Mouse (Mus musculus) right cerebral cortex, postnatal 4 days (tissue): ENCODE data around the gene Fads2.

Source experiments
- DNase-seq: peaks from one replicate; pipeline ENCODE4 v3.0.0-alpha.2; 2022

Gene Fads2

DNA sequence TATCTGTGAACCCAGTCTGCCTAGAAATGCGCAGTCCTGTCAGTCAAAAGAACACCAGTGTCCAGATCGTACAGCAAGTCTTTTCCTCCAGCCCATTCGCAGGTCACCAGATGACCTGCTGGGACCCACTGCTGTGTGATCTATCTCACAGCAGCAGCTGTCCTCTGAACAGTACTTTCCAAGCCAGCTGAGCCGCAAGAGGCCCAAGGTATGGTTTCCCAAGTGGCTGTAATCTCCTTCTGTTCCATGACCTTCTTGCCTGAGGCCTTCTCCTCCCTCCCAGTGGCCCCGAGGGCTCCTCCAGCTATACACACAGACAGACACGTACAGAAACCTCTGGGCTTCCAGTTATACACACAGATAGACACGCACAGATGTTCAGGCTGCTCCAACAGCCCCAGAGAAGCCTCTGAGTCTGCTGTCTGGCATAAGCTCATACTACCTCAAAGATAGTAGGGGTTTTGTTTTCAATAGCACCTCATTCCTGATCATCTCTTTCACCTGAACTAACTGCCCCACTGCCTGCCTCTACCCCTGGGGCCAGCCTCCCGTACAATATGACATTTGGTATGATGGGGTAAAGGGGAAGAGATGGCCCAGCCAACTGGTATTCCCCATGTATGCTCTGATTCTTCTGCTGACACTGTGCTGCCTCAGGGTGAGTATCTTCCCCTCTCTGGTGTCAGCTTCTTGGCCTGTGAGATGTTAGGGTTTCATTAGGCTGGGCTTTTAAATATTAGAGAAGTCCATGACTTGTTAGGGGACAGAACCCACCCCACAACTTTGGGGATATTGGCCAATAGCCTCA is 40.6 kb downstream of the Fads2 start:
- DNase-seq: no peak

DNA sequence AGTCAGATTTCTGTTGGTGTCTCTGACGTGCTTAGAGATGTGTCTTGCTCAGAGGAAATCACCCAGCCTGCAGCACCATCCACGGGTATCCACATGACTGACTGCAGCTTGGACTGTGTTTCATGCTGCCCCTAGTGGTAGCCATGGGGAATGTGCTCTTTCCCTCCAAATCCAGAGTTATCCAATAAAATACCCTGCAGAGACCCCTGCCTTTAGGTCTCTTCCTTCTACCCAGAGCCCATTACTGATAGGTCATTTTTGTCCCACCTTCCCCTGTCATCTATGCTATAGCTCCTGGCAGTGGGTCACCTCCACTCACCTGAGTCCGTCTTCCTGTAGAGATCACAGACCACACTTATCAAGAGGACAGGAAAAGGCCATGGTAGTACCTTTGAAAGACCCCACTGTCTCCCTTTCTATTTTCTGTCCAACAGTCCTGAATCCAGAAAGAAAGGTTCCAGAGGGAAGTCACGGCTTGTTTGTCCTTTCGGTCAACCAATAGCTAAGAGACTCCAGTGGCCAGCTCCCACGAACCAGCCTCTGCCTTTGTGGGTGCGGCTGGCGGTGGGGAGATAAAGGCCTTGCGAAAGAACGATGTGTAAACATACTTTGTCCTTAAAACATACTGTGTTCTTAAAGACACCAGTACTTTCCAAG is 41.5 kb downstream of the Fads2 start:
- no peak for DNase-seq

DNA sequence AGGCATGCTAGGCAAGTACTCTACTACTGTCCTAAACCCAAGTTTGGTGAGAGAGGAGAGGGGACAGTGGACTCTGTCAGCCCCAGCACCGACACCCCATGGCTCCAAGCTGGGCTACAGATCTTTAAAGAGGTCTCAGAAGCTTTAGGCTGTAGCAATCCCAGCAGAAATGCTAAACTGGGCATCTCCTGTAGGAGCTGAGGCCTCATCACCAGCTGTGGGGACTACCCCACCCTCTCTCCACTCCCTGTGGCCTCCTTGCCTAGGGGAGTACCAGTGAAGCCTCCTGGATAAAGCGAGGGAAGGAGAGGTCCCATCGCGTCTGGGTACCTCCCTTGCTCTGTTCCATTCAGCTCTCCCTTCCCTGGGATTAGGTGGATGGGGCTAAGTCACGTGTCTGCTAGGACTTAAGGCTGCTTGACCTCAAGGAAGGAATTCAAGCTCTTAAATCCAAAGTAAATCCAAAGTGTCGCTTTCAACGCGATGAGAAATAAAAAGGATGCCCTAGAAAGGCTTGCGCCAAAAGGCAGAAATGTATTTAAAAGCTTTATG is 42.6 kb downstream of the Fads2 start:
- no peak for DNase-seq

DNA sequence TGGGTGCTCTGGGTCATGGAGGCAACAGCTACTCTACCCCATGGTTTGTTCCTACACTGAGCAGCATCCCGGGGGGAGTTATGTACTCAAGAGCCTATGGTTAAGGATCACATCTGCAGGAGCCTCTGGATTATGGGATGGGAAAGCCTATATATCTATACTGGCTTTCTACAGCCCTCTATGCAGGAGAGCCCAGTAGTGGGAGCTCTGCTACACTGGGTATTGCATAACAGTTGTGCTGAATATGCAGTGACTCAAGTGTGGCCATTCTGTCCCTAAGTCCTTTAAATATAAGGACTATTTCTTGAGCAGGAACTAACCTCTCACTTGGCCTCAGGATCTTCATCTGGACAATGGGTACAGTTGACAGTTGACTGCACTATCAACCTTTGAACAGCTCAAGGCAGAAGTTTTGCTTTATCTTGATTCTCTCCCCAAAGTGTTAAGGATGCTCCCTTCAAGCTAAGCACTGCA is 43.2 kb downstream of the Fads2 start:
- DNase-seq: no peak

DNA sequence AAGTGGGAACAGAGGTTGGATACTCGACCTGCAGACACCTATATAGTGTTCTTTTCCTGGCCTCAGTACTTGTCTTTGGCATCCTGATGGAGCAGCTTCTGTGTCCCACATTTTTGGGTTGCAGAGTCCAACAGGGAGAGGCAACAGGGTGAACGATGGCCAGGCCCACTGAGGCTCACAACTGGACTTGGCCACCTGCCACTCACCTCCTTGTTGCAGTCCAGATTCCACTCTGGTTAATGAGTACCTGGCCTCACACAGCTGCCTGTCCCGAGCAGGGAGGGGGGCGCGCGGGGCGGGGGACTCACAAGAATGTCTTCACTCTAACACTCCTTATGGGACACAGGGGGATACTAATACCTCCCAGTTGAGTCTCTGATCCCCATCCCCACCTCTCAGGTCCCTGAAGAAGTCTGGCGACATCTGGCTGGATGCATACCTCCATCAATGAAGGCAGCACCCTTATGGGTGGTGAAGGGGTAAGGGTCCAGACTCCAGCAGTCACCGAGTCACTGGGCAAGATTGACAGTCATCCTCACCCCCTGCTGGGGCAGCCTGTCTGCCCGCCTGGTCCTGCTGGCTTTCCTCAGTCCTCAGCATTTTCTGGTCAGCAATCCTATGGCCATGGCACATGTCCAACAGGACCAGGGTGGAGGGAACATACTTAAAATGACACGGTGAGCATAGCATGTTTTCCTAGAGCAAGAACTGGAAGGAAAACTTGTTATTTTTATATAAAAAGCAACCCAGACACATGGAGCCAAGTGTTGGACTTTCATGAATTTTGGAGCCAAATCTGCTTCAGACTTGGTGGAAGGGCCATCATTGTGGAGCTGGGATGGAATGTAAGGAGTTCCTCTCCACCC is 43.8 kb downstream of the Fads2 start:
- DNase-seq: no peak

DNA sequence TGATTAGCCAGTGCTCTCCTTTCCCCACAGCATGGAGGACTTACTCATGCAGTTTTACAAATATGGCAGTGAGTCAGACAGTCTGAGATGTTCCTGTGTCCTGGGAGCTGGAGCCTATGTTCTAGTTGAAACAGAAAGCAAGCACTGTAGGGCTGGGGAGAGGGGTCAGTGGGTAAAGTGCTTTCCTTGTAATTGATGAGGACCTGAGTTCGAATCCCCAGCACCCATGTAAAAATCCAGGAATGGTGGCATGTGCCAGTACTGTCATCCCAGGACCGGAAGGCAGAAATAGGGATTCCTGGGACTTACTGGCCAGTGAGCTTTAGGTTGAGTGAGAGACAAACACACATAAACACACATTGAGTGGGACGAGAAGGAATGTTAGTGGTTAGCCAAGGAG is 44.9 kb downstream of the Fads2 start:
- no peak for DNase-seq

DNA sequence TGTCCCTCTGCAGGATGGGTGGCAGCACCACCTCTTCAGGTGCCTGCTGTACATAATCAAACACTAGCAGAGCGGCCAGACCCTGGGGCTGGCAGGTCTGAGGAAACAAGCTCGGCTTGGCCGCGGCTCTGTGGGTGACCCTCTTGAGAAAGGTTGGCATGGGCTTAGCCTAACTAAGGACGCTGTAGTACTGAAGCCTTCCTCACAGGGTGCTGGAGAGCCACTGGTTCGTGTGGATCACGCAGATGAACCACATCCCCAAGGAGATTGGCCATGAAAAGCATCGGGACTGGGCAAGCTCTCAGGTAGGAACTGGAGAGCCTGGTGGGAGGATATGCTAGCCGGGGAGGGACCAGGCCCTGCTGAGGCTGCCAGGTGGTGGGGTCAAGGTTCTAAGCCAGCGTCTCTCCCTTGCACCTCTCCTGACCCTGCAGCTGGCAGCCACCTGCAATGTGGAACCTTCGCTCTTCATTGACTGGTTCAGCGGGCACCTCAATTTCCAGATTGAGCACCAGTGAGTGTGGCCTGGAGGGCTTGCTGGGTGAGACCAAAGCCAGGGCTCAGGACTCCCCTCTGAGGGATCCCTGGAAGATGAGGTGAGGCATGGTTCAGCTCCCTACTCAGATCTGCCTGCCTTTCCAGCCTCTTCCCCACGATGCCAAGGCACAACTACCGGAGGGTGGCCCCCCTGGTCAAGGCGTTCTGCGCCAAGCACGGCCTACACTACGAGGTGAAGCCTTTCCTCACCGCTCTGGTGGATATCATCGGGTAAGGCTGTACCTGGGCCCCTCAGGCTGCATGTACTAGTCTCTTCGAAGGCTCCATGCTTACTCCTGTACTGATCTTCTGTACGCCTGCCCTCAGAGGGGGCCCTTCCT is 45.5 kb downstream of the Fads2 start:
- DNase-seq: no peak

DNA sequence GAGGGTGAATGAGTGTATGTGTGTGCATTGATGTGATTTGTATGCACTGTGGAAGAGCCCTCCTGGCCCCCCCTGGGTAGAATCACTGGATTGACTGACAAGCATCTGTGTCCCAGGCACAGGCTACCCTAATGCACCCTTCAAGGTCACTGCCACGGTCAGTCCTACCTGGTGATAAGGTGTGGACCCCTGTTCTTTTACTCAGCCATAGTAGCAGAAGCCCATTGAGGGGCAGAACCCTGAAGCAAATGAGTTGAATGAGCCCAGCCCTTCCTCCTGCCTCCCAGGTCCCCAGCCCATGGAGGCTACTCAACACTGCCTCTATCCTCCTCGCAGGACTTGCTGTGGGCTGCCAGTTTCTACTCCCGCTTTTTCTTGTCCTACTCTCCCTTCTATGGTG is 46.3 kb downstream of the Fads2 start:
- DNase-seq: no peak

DNA sequence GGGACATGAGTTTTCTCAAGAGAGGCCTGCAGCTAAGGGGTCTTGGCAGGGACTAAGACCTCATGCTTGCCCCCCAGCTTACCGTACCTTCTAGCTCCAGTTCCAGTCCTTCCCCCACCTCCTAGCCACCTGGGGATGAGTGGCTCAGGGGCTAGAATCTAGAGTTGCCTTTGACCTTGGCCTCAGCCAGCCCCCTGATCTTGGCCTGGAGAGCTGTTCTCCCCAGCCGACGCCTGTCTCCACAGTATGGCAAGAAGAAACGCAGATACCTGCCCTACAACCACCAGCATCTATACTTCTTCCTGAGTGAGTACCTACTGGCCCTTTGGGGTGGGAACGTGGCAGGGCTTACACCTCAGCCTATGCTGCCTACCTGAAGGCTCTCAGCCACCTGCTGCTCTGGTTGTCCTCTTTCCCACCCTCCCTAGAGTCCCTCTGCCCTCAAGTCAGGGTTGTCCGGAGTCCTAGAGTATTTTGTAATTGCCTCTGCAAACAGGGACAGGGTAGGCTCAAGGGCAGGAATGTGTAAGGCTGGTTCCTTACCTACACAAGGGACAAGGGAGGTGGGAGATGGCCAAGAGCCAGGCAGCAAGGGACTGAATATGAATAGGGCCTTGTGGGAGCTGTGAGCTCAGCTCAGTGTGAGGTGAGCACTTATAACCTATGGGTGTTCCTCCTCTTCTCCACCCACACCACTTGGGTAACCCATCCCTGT is 47.0 kb downstream of the Fads2 start:
- no peak for DNase-seq

DNA sequence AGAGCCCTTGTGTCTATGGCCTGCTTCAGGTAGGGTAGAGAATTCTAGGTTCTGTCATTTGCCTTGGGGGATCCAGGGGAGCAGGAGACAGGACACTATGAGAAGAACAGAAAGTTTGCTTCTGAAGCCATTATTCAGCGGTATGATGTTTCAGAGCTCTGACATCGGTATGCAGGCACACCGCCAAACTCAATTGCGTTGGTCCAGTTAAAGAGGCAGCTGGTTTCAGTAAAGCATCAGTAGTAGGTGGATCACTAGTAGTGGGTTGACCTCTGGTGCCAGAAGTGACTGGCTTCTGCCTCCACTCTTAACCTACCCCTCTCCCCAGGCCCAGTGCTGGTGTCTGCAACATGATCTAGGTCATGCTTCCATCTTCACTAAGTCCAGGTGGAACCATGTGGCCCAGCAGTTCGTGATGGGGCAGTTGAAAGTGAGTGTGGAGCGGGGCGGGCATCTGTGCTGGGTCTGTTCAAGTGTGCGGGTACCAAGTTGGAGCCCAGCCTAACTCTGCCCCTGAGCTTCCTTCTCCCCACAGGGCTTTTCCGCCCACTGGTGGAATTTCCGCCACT is 47.8 kb downstream of the Fads2 start:
- DNase-seq: no peak

DNA sequence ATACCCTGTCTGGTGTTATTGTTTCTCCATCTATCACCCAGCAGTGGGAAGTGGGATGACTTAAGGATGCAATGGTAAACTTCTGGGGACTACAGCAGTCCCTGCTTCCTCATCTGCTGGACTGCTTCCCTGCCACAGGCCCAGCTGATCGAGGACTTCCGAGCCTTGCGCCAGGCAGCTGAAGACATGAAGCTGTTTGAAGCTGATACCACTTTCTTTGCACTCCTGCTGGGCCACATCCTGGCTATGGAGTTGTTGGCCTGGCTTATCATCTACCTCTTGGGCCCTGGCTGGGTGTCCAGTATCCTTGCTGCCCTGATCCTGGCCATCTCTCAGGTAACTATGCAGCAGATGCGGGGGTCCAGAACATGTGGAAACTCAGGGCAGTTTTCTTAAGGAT is 48.8 kb downstream of the Fads2 start:
- no peak for DNase-seq

DNA sequence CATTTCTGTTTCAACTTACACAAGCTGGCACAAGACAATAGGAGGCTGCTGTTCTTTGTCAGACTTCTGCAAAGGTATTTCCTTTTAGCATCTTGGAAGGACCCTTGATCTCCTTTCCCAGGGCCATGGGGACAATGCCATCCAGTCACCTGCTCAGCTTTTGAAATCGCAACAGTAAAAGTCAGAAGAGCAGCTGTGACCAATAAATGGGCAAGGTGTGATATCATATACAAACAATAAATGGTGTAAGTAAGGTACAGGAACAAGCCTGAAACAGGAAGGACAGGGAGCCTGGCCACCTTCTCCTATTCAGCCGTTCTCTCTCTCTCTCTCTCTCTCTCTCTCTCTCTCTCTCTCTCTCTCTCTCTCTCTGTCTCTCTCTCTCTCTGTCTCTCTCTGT is 51.1 kb downstream of the Fads2 start:
- no peak for DNase-seq

DNA sequence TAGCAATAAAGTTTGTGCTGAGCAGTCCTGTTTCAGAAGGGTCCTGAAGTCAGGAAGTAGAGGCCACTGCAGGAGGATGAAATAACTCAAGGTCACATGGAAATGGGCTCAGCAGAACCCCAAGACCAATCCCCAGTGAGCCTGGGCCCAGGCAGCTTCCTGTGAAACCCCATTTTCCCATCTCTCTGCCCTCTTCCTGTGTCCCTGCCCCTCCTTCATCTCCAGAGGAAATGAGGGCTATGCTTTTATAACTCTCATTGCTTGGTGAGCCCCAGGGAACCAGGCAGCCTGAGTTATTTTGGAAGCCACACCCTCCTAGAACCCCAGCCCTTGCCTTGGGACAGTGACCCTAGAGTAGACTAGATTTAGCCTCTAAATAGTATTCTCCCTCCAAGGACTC is 52.0 kb downstream of the Fads2 start:
- no peak for DNase-seq

DNA sequence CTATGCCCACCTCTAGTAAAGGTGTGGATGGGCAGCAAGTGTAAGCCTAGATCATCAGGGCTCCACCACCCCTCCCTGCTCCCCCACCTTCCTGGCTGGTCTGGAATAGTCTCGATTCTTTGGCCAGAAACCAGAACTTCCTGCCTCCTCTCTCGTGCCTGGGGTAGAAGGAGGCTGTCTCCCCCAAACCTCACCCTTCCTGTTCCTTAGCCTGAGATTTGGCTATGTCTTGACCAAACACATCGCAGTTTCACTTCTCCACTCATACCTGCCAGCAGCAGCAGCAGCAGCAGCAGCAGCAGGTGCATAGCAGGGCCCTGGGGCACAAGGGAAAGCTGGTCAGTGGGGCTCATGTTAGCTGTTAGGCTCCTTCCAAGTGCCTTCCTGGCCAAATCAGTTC is 54.6 kb downstream of the Fads2 start:
- DNase-seq: no peak

DNA sequence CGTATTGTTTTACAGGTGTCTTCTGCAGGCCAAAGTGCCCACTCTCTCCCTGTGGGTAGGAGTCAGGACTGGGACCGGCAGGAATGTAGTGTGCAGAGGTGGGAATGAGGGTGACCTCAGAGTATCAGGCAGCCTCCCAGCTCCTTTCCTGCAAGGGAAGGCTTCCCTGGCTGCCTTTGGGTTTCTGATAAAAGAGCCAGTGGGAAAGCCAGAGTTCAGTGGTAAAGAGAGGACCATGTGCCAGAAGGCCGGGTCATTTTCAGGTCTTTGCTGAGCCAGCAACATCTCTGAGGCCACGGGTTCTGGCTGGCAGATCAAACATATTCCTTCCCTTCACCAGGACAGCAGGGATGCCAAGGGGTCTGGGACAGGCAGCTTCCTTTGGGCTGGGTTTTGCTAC is 55.2 kb downstream of the Fads2 start:
- no peak for DNase-seq

DNA sequence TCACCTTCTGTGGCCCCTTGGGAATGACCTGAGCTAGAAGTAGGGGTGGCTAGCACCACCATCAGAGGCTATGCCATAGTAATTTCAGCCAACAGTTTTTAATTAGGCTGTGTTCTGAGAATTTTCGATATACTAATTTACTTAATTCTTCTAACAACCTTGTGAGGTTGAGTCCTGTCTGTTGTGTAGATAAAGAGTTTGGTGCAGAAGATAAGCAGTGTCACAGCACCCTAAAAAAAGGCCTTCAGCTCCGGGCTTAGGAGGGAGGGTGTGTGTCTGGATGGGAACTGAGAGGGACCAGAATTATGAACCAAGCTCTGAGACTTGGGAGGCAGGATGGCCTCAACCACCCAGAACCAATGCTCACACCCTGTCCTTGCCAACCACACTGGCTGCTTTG is 55.8 kb downstream of the Fads2 start:
- DNase-seq: no peak

DNA sequence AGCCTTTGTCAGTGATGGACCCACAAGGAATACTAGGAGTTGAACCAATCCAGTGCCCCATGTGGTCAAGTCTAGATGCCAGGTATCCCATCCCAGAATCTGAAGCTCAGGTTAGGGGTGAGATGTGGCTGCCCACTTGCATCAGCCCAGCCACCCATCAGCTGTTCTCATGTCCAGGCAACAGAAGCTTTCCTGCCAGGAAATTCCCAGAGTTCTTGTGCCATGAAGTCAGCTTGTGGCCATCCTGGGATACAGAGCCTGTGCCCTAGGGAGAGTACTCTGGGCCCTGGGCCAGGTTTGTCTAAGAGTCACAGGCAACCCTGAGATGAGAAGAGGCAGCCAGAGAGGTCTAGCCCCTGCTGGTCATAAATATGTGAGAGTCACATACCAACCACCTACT is 57.9 kb downstream of the Fads2 start:
- no peak for DNase-seq

DNA sequence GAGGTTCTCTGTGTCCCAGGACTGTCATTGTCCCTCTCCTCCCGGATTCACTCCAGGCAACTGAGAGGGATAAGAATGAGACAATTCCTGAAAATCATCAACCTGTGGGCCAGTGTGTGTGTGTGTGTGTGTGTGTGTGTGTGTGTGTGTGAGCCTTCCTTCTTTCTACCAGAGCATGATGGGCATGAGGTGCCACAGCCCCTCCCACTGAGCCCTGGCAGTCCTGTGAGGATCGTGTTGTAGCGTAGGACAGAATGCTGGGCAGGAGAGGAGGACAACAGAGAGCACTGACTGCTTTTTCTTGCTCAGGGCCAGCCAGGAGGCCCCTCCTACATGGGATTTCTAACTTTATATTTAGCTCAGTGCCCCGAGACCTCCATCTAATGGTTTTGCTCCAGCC is 58.7 kb downstream of the Fads2 start:
- DNase-seq: no peak

DNA sequence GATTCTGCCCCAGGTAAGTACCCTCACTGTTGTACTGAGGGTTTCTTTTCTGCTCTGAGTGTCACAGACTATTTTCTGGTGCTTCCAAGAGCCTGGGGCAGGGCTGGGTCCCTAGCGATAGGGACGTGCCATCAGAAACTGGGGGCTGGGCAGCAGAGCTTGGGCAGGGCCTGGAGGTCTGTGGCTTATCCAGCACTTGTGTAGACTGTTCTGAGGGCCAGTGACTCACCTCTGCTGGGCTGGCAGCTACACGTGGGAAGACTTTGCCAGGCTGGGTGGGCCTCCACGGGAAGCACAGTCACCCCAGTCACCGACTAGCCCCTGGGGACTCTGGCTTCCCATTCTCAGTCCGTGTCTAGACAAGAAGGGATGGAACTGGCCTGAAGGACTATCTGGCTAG is 59.3 kb downstream of the Fads2 start:
- DNase-seq: no peak

DNA sequence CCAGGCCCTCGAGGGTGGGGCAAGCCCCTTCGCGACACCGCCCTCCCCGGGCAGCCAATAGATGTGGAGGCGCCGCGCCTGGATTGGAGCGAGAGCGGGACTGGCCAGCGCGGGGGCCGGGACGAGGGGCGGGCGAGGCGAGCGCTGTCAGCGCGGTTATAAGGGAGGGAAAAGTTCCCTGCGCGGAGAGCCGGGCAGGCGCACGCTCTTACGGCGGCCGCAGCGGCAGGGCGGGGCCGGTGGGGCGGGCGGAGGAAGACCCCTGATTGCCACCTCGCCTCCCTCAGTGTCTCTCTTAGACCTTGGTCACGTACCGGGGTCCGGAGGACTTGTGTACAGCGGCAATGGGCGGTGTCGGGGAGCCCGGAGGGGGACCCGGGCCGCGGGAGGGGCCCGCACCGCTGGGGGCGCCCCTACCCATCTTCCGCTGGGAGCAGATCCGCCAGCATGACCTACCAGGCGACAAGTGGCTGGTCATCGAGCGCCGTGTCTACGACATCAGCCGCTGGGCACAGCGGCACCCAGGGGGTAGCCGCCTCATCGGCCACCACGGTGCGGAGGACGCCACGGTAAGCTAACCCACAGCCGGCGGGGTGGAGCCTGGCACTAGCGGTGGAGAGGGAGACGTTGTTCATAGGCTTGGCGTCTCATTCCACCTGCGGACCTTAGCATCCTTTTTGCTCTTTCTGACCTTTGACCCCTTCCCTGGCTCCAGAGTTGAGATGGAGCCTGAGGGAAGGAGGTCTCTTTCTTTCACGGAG is 60.0 kb downstream of the Fads2 start, which contains the start of gene Fads3:
Gene Fads3, plus strand, starts transcription at position 182 of the 761 bp plus-strand sequence.
- peak; percentile 75 for DNase-seq
